Mouse (Mus musculus): ENCODE measurements around the gene Stat4. TPM values are rescaled to one million over a fixed set of nuclear protein-coding genes. Genes with fewer than 3 reads are reported as not detected.
"Not testable (repeated sequence)": the region's sequence is repeated elsewhere in the genome, so short reads cannot be mapped to it uniquely, and the experiment has no call there.

Stat4 gene
- total RNA-seq, 2 experiments from 2014 or later = 0.17 to 0.18 TPM

DNA sequence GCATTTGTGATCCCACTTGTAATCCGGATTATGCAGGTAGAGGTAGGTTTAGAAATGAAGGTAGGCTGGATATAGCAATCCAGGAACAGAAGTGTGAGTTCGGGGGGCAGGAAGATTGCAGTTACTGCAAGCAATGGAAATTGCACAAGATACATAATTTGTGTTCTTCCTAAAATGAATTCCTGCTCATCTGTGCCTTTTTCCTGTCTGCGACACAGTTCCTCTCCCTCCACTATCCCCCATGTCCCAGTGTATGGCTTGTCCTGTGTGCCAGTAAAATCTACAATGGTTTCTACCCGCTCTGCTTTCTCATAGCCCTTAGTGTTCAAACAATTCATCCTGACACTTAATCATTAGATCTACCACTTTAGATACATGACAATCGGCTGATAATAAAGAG, 41.7 kb downstream of the Stat4 start:
- no peak for DNase-seq (ENCODE audit: low spot score)

DNA sequence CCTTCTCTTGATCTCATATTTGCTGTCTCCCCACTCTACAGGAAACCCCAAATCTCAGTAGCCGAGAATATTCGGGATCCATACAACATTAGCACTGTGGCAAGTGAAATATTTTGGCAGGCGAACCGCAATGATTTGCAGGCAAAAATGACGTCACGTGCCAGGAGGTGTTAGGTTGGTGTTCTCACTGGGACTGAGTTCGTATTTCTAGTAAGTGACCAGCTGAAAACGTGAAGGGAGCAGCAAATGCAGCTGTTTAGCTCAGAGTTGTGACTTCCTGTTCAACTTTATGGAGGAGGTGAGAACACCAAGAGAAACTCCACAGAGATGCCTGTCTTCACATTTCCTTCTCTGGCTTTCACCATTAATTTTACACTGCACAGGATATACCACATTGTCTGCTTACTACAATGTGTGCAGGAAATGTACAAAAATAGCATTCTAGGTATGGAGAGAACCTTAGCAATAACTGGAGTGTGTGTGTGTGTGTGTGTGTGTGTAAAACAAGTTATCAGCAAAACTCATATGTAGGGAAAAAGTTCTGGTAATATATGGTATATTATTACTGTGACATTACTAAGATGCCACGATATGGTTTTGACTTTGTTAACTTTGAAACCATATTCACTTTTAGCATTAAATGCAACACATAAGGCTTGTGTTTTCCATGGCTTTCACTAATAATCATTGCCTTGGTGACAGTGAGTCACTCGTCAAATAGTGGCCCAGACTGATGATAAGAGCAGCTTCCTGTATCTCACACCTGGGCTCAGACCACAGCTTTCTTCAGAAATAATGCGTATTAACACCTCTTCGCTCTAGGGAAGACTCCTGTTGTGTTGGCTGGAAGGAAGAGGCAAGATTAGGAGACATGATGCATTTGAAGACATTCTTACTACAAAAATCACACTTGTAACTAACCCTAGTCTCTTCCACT, 48.1 kb downstream of the Stat4 start:
- no peak for DNase-seq (ENCODE audit: low spot score)

DNA sequence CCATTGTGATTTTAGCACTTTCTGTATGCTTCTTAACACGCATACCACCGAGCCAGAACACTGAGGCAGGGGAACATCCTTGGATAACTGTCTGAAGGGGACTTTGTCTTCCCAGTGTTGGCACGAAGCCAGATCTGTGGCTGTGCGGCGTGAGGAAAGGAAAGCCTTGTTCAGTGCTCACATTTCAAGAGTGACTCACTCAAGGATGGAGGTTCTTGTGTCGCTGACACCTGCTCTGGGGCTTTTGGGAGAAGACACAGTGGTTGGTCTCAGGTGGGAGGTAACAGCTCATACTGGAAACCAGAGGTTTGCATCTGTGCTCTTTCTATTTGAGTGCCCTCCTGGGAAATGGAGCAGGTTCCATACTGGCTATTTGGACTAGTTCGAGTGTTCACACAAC, 52.2 kb downstream of the Stat4 start:
- no peak for DNase-seq (ENCODE audit: low spot score)

DNA sequence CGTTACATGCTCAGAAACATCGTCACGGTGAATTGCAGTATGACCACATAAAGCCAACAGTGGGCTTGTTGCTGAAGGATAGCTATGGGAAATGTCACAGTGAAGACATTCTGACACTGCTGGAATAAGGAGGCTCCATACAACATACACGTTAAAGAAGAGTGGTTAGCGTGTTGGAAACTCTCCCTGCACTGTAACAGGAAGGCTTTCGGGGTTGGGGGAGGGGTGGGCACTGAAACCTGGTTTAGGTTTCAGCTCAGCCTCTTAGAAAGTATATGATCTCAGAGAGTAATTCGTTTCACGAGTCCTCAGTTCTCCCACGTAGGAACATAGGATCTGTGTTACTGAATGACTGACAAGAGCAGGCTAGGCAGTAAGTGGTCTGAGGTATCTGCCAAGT, 52.7 kb downstream of the Stat4 start:
- DNase-seq (ENCODE audit: low spot score) = no peak

DNA sequence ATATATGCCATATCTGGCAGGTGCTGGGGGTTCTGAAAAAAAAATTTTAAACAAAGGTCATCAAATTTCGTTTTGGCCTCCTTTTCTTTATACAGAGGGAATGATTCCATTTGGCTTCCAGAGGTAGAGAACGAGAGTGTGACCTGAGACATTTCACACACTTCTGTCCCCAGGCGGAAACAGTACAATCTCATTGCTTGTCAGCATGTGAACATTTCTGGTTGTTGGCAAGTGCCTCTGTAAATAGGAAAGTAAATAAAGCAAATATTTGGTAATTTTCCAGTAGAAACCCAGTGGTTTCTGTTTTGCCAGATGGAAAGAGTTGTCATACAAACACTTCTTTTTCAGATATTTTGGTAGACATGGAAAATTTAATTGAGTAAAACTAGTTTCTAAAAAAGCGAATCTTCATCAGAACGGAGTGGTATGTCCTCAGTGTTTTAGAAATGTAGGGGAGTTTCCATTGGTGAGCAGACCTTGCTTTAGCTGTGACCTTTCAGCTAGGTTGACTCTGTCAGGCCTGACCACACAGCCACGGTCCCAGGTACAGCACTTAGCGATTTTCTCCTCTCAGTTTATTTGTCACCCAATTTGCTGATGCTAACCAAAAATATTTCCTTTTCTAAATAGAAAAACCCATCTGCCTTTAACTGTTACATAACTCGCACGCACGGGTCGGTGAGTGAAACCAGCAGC, 53.6 kb downstream of the Stat4 start:
- DNase-seq (ENCODE audit: low spot score) = no peak

DNA sequence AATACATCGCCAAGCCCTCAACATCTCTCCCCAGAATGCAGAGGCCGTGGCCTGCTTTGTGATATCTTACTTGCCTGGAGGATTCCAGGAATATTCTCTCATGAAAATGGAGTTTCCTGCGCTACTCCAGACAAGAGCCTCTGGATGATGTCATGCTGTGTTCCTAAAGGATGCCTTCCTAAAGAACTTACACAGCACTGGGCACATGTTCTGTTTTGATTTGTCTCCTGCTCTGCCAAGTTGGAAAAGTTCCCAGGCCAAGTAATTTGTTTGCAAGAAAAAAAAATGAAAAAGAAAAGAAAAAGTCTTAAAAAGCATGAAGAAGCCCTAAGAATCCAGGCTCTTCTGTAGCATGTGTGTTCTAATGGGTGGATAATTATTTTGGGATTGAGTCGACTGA, 56.2 kb downstream of the Stat4 start:
- no peak for DNase-seq (ENCODE audit: low spot score)

DNA sequence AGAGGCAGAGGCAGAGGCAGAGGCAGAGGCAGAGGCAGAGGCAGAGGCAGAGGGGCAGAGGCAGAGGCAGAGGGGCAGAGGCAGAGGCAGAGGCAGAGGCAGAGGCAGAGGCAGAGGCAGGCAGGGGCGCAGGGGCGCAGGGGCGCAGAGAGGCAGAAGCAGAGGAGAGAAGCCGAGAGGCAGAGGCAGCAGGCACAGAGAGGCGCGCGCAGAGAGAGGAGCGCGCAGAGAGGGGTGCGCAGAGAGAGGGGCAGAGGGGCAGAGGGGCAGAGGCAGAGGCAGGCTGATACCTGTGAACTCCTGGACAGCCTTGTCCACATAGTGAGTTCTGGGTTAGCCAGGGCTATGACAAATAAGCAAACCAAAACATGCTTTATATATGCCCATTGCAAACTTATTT, 59.9 kb downstream of the Stat4 start:
- not testable (repeated sequence) for DNase-seq (ENCODE audit: low spot score)

DNA sequence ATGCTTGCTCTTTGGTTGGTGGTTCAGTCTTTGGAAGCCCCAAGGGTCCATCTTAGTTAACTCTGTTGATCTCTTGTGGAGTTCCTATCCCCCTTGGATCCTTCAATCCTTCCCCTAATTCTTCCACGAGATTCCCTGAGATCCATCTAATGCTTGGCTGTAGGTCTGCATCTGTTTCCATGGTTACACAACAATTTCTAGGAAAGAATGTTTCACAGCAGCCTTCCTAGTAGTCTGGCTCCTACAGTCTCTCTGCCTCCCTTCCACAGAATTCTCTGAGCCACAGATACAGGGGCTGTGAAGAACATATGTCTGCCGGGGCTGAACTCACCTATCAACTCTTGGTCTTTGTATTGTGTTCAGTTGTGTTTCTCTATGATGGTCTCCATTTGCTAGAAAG, 61.8 kb downstream of the Stat4 start:
- no peak for DNase-seq (ENCODE audit: low spot score)

DNA sequence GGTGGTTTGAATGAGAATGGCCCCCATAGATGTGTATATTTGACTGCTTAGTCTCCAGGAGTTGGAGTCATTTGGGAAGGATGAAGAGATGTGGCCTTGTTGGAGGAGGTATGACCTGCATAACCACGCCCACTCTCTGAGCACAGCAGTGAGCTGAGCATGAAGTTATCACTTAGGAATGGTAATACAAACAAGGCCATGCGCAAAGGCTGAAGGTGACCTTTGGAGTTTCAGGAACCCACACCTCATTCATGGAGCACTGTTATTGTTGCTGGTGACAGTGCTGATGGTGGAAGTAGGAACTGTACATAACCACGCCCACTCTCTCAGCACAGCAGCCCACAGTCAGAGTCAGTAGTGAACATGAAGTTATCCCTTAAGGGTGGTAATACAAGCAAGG, 62.9 kb downstream of the Stat4 start:
- DNase-seq (ENCODE audit: low spot score) = no peak

DNA sequence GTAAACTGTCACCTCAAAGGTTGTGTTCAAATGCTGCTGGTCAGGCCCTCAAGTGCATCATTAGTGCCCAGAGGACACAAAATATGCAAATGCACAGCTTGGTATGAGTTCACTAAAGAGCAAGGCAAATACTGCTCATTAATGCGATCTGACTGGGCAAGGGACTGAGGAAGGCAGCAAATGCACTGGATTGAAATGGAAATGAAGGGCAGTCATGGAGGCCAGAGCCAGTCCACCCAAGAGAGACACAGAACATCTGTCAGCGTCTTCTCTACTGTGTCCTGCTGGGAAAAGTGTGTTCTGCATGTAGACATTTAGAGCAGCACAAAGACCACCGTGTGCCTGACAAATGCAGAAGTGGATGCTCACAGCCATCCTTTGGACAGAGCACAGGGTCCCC, 64.6 kb downstream of the Stat4 start:
- no peak for DNase-seq (ENCODE audit: low spot score)

DNA sequence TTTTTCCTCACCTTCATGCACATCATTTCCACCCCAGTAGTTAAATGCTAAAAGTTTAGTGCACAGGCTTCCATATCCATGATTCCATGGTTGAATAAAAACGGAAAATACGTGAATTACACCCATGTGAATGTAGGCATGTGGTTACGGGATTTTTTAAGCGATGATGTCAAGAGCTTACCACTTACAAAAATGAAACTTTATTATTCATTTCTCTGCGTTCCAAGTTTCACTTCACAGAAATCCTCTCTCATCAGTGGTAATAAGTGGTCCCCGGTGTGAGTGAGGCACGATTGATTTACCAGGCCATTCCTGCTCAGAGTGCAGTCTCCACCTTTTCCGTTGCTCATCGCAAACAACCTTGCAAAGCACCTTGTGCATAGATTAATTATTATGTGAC, 66.0 kb downstream of the Stat4 start:
- DNase-seq (ENCODE audit: low spot score) = no peak

DNA sequence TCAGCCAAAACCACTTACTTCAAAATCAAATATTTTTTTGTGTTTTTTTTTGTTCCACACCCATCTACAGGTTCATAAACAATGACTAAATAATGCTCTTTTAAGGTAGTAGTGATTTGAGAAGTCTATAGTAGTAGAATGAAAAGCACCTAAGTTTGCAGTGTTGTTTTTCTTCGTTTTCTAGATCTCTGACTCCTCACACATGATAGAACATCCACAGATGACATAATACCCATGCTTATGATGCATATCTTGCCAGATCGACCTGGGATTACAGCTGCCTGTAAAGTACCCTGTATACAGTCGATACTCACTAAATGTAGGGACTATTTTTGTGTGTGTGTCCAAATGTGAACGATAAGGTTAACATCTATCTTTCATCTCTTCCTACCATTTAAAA, 69.0 kb downstream of the Stat4 start:
- DNase-seq (ENCODE audit: low spot score) = no peak

DNA sequence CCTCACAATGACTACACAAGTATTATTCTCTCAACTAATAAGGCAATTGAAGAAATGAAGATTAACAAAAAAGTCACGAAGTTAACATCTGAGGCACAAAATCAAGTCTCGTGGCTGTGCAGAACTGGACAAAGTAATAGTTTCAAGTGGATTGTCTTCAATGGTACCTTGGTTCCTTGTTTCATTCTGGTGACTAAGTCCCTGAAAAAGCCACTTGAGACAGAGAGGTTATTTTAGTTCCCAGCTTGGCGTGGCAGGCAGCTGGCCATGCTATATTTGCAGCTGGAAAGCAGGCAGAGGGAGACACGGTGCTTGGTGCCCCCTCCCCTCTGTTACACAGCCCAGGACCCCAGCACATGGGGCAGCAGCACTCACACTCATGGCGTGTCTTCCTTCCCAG, 70.2 kb downstream of the Stat4 start:
- no peak for DNase-seq (ENCODE audit: low spot score)

DNA sequence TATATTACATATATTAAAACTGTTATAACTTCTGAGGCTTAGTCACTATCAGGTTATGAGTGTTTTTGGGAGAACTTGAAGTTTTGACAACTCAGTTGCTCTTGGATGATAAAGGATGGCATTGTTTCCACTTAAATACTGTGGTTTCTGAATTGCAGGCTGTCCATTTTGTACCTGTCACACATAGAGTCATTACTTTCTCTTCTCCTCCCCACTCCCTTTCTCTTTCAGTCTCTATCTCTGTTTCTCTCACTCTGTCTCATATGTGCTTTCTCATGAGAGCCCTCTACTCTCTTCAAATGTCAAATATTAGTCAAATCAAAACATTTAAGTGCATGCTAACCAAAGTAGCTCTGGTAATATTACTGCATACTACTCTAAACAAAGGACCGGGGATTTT, 79.3 kb downstream of the Stat4 start:
- DNase-seq (ENCODE audit: low spot score) = no peak

DNA sequence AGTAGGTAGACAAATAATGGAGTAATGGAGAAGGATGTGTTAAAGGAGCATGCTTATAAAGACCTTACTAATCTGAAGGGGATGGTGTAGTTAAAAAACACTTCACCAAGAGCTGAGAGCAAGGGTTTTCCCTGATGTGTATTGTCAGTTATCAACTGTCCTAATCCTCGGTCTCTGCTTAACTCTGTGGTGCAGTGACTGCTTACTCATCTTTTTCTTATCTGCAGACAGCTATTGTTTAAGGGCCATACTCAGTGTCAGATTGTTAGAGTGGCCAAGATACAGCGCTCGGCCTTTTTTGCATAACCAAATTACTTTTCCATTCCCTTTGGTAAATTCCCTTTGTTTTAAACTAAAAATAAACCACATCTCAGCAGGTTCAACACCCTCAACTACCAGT, 79.7 kb downstream of the Stat4 start:
- DNase-seq (ENCODE audit: low spot score) = no peak

DNA sequence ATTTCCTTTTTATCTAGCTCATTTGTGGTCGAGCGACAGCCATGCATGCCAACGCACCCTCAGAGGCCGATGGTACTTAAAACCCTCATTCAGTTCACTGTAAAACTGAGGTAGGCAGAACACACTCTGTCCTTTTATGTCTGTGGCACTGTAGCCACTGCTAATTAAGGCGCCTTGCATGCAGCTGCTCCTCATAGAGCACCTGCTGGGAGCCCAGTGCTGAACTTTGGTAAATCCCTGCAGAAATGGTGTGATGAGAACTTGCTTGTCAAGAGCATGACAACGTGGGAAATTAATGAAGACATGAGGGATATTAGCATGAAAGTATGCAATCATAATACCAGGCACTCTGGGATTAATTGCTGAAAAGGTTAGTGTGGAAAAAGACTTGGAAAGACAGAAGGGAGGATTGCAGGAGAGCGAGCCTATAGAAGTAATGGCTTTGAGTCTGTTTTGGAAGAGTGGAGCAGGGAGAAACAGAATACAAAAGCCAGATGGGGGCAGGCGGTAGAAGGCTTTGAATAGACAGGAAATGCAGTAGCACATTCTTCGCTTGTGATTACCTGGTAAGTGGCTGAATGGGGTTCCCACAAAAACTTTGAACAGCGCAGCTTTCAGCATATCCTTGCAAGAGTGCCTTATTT, 92.9 kb downstream of the Stat4 start:
- DNase-seq (ENCODE audit: low spot score) = no peak

DNA sequence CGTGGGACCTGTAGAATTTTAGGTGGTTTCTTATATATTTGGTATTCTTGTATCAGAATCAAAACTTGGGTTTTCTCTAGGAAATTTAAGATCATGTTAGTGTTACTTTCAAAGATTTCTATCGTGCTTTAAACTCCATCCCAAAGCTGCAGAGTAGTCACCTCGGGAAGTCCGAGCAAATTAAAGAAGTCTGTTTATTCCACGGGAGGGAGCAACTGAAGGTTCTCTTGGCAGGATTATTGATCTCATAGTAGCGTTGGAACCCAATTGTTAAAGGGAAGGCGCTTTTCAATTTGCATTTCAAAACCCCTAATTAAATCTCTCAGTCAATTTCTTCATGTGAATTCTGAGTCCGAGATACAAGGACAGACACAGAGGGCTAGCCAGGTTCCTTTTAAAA, 93.4 kb downstream of the Stat4 start:
- DNase-seq (ENCODE audit: low spot score) = no peak

DNA sequence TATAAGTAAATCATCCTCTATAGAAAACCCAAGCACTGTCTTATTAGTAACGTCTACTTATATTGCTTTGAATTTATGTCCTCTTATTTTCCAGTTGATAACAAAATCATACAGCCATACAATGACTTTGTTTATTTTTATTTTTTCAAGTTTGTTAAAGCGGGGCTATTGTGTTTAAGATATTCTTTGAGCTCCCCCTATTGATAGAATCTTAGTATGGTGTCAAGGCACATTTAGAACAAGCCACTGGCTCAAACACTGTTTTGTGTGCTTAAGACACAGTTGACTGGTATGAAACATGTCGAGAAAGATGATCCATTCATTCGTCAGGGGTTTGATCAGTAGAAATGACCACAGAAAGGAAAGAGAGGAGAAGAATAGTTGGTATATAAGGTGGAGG, 99.3 kb downstream of the Stat4 start:
- DNase-seq (ENCODE audit: low spot score) = no peak

DNA sequence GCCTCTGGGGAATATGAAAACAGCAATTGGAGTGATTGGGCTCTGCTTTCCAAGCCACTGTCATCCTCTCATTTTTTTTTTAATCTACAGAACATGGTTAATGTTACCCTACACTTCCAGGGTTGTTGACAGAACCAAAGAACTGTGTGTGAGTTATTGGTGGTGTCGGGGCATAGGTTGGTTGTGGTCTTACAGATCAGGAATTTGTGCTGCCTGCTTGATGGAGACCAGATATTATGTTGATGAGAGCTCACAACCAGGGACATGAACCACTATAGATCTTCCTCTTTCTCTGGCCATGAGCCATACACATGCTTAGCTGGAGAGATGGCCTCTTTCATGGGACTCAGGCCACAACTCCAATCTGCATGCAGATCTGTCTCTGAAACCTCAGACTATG, 100.2 kb downstream of the Stat4 start:
- no peak for DNase-seq (ENCODE audit: low spot score)

DNA sequence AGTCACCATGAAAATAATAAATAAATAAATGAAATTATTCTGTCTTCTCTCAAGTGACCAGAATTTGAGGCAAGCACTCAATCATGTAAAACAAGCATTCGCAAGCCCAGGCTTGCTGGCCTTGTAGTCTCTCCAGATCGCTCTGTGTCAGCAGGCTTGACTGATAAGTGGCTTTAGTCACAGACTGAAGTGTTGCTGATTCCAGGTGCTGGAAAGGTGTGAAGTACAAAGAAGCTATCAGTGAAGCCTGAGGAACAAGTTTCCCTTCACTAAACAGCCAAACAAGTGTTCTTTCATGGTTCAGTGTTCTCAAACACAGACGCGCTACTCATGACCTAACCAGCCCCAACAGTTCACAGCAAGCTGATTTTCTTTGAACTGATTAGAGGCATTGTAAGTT, 101.7 kb downstream of the Stat4 start:
- no peak for DNase-seq (ENCODE audit: low spot score)

DNA sequence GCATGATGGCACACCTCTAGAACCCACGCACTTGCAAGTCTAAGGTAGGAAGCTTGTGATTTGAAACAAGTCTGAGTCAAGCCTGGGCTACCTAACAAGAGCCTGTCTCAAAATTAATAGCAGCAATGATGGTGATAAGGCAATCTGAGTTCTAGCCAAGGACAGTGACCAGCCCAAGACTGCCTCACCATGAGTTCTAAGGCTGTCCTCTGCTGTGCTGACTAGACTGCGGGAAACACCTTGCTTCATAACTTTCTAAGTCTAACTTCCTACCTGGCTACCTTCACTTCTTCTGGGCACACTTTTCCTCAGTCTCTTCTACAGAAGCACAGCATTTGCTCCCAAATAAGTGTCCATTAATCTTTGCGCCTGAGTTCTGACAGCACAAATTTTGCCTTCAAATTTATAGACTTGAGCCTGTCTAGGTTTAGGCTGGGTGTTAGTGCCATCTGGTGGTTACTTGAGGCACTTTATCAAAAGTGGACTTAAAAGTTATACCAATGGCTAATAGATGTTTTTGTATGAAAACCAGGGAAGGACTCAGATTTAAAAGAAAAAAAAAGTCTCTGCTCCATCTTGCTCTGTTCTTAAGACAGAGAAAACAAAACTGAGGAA, 111.8 kb downstream of the Stat4 start:
- DNase-seq (ENCODE audit: low spot score) = peak; percentile 24

DNA sequence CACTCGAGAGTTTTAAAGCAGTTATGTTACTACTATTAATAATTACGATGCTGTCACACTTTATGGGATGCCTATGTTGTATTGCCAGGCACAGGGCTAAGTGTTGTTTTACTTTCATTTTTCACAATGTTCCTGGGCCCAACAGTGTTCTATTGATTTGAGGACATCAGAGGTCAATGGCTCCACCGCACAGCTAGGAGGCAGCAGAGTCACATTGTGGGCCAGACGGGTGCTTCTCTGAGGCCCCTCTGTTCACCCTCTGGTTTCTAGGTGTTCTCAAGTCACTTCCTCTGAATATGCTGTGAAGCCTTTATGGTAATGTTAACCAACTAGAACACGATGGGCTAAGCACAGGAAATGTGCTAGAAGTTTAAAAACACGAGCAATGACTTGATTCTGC, 113.5 kb downstream of the Stat4 start:
- no peak for DNase-seq (ENCODE audit: low spot score)

Measured in gastrocnemius, adult 18-20 months (tissue).